Mouse (Mus musculus) right cerebral cortex, adult 18-20 months (tissue): Measurements from ENCODE around the gene Tut1.
A peak's percentile ranks its signal among the peaks of the same experiment; 100 is the strongest.
"Not testable (repeated sequence)": the region's sequence is repeated elsewhere in the genome, so short reads cannot be mapped to it uniquely, and the experiment has no call there.

Experiments
- DNase-seq: peaks from one replicate; pipeline ENCODE4 v3.0.0; 2022; ENCODE audit warnings: mixed read lengths

The Tut1 gene

DNA sequence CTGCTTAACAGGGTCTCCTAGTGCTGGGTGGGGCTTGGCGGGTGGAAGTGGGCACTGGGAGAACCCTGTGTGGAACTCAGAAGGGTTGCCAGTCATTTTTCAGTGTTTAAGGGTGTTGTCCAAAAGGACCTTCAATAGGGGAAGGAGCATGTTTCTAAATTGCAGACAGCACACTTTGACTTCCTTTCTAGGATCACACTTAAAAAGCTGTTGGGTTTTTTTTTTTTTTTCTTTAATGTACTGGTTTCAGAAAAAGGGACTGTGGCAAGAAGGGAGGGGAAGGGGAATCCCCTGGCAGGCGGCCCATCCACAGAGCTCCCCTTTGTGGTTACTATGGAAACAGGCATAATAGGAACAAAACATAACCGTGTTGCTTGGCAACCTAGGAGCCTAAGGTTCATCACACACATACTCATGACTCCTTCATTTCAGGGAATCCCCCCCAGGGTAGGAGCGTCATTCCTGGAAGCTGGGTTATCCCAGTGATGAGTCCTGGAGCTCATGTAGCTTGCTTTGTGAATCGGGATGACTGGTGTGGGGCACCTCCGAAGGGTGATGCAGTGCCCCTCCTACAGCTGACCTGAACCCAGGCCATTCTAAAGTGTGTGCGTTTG, 30.7 kb downstream of the Tut1 start:
- DNase-seq: no peak

DNA sequence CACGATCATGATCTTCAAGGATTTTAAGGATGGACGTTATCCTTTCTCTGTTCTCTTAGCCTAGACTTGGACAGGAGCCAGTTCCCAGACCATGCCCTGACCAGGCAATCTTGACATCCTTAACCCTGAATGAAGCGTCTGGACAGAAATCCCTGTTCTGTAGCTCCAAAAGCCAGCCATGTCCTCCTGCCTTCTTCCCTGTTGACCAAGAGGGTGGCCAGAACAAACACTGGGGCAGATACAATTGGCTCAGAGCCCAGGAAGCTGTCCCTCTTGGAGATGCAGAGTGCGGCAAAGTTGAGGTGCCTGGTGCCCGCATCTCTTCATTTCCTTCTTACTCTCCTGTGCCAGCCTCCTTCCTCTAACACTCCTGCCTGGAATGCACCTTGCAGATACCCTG, 32.2 kb downstream of the Tut1 start:
- DNase-seq: no peak

DNA sequence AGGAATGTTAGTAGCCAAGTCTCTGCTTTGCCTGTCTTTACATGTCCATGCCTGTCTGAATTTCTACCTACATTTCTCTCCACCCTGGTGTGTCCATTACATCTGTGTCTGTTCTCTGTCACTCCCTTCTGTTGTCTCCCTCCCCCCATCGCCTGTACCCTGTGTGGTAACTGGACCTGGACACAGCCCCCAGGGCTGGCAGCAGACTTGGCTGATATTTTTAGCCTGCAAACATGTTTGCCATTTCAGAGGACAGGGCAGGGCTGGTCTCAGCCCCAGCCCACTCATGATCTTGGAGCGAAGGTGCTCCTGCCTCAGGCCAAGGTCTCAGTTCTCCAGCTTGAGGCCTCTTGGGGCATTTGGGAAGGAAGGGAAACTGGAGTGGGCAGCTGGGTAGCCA, 34.2 kb downstream of the Tut1 start:
- DNase-seq: no peak

DNA sequence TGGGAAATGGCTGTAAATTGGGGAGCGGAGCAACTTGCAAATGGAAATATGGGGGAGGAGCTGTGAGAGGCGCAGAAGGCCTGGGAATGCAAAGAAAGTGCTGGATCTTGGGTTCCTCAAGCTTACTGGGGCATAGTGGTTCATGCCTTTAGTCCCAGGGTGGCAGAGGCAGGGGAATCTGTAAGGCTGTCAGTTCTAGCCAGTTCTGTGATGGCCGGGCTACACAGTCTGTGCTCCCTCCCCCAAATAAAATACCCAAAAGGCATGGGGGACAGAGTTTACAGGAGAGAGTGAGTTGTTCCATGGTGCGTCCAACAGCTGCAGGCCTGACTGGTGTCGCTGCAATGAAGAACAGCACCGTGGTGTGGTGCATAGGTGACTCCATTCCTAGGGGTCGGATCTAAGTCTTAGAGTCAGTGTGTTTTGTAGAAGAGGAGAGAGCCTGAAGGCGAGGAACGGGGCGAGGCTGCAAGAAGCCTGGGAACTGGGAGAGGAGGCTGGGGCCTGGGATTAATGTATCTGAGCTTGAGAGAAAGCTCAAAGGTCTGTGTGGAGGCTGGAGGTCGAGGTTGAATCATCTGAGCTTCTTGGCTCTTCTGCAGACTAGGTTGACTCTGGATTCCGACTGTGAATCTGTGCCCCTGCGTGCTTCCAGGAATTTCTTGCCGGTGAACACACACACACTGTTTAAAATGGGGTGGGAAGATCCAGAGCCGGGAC, 34.9 kb downstream of the Tut1 start:
- DNase-seq: no peak

DNA sequence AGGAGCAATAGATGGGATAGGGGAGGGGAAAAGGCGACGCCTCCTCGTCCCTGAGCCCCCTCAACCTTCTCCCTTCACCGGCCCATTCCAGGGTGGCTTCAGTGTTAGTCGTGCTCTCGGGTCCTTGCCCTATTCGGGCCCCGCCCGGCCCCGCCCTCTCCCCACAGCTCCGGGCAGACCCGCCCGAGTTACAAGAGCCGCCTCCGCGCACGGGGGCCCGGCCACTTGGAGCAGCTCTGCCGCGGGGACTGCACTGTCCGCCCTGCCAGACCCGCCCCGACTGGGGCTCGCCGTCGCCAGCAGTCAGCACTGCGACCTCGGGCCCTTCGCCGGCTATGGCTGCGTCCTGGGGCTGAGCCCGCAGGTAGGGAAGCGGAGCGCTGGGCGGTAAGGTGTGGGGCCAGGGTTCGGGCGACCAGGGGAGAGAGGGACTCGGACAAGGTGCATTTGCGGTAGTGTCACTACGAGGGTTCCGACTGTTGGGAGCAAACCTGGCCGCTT, 35.5 kb downstream of the Tut1 start, which contains the start of gene Ahnak:
Gene Ahnak (plus strand): TSS at position 219 of the 501 bp plus-strand sequence.
- no peak for DNase-seq

DNA sequence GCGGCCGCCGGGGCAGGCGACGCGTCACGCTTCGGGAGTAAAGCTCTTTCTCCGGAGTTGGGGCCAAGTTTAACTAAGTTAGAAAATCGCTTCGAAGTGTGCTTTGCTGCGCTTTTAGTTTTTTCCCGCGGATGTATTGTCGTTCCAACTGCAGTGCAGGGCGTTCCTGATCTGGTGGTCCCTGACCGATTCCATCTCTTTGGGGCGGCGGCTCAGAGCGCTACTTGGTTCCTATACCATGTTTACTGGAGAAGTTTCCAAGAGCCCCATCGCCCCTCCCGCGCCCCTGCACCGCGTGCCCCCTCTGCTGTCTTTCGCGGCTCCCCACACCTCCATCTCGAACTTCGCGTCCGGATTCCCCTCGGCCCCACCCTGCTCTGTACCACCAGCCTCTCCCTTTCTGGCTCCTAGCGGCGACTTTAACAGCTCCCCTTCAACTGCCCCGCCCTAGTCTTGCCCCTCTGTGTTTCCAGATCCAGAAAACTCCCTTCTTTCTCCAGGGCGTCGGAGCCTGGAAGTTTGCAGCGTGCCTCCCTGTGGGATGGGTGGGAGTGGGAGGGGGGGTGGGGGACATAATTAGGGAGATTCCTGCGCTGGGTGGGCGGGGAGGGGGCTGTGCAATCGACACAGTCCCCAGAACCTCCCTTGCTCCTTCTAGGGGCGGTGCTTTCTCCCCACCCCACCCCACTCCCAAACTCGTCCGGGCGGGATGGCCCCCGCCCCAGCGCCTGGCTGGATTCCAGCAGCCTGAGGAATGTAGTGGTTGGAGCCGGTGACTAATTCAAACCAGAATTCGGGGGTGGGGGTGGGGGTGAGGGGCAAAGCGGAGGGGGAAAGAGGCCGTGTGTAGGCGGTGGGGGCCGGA, 36.2 kb downstream of the Tut1 start:
- DNase-seq: no peak

DNA sequence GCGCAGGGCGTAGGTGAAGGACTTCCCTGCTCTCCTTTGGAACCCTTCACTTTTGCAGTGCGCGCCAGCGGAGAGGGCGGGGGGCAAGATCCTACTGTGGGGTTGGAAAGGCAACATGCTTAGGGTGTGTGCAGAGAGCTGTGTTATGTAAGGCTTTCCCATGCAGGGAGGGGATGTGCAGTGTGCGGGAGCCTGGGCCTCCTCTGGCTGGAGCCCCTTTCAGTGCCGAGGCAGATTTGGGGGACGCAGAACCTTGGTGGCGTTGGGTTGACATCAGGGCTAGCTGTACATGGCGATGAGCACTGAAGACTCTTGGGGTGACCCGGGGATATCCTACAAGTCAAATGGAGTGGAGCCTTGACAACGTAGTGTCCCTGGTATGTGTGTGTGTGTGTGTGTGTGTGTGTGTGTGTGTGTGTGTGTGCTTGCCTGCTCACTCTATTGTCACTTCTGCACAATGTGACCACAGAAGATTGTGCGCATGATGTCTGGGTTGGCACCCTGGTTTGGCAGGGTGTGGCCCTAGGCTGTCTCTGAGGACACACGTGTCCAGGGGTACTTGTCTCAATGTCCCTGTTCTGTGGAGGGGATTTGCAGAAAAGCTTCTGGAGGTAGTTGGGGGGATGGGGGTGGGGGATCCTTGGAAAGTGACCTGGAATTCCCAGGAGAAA, 36.9 kb downstream of the Tut1 start:
- no peak for DNase-seq

DNA sequence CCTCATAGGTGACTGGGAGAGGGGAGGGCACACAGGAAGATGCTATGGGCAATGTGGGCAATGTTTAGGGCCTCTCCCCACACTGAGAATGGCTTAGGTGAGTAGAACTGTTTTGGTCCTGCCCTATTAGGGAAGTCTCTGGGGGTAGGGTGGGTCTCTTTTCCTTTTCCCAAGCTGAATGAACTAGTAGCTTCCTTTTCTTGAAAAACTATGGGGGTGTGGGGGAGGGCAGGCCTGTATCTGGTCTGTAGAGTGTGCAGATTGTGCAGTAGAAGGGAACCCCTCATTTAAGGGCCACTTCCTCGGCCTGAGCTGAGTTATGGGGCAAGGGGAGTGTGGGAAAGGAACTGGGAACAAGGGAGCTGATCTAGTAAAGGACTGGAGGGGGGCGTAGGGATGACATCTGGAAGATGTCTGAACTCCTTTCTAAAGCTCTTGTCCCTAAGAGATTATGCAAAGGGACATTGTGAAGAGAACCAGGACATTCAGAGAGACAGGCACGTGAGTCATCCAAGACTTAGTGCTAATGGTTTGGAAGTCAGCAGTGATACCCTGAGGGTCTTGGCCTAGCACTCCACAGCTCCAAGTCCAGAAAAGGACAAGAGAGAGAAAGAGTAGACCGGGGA, 37.7 kb downstream of the Tut1 start:
- DNase-seq: no peak

DNA sequence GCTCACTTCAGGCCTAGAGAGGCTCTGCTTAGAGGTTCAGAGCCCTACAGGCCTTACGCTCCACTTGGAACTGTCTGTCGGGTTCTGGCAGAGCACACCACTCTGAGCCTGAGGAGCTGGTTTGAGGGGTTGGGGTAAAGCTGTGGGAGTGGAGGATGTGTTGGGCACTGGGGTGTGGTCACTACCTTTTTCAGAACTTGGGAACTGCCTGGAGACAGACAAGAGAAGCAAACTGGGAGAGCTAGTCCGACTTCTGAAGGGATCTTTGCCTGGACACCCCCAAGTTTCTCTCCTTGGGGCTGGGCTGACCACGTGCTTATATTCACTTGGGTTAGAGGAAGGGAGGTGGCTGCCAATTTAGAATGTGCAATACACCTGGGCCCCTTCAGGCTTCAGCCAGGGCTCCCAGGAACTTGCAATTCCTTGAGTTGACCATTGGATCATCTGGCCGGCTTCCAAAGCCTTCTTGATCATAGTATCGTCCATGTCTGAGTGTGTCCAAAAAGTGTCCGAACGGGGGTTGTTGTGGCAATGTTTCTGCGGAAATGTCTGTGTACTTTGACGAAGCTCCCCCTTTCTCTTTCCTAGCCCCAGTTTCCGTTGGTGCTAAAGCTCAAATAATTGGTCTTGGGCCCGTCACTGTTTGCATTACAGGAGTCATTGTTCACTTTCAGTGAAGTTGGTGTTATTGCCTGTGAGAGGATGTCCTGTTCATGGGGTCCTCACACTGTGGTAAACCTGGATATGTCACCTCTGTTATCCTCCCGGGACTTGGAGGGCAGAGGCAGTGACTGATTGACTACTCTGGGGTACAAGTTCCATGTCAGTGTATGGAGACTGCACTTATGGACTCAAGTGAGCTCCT, 38.5 kb downstream of the Tut1 start:
- DNase-seq: no peak

DNA sequence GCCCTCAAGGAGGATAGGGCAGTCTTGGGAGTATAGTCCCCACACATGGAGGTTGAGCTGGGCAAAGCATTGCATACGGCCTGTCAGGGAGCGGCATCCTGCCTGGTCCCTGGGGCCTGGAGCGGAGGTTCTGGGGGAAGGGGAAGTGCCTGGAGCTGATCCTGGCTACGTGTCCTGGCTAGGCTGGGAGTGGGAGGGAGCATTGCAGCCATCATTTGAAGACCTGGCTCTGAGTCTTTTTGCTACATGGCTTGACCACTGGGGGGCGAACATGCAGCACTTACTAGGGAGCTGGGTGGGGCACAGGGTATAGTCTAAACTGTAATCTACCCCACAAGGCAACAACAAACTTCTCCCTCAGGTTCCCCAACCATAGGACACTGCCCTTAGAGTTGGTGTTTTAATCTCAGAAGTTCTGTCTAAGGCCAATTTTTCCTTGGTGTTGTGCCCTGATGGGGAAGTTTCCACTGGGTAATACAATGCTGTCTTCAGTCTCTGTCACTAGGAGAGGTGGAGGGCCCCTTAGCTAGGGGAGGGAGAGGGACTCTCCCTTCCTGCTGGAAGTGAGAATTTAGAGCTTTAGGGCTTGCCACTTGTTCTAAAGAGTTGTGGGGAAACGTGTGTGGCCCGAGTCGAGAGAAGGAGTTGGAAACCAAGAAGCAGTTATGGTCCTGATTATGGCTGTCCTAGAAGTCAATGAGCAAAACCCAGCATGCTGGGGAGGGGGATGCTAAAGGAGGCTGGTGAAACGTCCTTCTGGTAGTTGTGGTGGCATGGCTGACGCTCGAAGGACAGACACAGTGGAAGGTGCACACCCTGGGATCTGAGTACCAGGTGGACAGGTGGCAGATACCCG, 39.4 kb downstream of the Tut1 start:
- peak; percentile 69 for DNase-seq

DNA sequence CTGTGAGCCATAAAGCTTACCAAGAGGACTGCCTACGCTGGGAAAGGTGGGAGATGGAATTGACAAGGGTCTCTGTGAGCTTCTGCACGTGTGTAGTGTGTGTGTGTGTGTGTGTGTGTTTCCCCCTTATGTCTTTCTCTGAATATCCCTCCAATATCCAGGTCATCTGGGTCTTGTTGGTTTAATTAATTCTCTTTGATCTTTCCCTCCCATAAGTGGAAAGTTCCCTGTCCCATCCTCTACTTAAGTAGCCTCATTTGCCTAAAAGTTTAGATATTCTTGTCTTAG, 39.9 kb downstream of the Tut1 start:
- no peak for DNase-seq

DNA sequence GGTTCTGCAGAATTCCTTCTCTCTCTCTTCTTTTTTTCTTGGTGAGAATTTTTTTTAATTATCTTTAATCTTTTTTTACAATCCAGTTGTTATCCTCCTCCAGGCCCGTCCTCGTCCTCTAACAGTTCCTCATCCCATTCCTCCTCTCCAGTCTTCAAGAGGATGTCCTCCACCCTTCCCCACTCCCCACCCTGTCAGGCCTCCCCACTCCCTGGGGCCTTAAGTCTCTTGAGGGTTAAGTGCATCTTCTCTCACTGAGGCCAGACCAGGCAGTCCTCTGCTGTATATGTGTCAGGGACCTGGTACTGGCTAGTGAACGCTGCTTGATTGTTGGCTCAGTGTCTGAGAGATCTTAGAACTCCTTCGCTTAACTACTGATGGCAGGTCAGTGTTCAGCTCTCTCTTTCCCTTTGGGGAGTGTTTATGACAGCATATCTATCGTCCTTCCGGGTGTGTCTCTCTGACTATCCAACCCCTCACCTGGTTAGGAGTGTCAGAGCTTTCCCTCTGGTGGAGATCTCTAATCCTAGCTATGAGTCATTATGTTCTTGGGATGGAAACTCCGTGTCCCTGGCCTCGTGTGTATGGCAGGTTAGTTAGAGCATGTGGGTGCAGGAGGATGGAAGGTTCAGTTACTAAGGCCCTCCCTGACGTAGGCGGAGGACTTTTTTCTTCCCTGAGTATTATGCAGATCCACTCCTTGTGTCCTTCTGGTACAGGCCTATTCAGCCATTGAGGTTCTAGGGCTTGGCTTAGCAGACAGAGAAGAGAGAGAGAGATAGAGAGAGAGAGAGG, 41.4 kb downstream of the Tut1 start:
- no peak for DNase-seq

DNA sequence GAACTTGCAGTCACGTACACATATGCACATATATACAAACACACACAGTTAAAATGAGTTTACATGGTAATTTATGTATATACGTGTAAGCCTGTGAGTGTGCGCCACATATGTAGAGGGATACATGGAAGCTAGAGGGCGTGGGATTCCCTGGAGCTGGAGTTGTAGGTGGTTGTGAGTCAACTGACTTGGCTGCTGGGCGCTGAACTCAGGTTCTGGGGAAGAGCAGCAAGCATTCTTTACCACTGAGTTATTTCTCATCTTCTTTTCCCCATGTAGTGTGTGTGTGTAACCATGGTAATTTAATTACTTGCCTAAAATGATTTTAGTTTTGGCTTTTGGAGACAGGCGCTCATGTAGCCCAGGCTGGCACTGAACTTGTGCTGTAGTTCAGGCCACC, 43.0 kb downstream of the Tut1 start:
- DNase-seq: no peak

DNA sequence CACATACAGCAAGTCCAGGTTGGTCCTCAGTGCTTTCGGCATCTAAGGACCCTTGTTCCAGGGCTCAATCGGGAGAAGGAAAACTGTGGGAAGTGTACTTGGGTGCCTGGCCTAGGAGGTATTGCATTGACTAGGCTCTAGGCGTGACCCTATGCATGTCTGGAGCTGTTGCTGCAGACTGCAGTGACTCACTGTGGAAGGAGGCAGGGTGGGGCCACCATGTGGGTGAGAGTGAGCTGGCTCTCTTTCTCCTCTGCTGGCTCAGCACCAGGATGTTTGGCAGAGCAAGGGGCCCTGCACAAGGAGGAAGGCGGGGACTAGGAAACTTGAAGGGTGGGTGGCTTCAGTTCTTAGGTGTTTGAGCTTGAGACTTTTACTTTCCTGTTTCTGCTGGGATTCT, 43.9 kb downstream of the Tut1 start:
- DNase-seq: peak; percentile 88

DNA sequence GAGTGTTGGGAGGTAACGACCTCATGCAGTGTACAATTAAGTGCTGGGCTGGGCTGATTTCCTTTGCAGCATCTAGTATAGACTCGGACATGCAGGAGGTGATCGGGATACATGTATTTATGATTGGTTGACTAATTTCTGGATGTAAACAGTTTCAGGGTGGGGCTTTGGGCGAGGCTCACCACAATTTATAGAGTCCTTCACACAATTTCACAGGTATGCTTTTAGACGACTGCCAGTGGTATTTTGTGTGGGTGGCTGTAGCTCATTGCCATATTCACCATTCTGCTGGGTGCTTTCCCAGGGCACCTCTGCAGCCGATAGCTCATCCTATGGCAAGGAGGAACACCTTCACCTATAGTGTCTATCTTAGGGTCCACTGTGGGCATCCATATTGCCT, 44.9 kb downstream of the Tut1 start:
- no peak for DNase-seq

DNA sequence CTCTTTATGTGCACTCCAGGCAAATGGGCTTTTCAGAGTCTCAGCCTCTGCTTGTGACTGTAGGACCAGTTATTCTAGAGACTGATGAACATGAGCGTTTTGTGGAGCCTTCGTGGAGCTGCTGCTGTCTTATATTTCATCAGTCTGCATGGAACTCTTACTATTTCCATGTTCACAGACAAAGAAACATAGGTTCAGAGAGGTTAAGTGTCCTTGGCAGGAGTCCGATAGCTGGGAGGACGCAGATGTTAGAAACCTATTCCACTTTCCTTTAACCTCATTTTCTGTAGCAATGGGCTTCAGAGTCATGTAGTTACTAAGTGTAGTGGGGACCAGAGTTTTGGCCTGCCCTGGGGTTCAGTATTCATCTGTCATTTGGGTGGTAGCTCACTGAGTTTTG, 45.6 kb downstream of the Tut1 start:
- no peak for DNase-seq

DNA sequence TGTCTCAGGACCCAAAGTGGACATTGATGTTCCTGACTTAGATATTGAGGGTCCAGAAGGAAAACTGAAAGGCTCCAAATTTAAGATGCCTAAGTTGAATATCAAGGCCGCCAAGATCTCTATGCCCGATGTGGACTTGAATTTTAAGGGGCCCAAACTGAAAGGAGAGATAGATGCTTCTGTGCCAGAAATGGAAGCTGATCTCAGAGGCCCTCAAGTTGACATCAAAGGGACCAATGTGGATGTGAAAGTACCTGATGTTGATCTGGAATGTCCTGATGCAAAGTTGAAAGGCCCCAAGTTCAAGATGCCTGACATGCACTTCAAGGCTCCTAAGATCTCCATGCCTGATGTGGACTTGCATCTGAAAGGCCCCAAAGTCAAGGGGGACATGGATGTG, 53.3 kb downstream of the Tut1 start:
- DNase-seq: not testable (repeated sequence)
